15 mouse cellular contexts compared by ENCODE assay signal in the genomic region with DNA sequence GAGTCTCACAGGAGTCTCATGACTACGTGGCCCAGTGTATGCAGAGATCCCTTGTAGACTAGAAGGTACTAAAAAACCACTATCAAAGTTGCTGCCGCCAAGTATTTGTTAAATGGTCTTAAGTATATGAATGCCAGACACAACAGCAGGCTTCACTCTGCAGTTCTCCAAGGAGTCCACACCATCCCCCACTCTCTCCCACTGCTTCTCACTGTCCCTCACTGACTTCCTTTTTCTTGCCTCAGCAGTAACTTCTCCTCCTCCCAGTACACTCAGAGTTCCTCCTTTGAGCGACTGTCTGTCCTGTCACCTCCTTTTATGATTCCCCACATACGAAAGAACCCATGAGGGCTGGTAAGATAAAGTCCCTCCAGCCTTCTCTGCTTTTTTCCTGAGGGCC.
DNase-seq lines count a peak whose midpoint lies in the region; ATAC-seq and TF ChIP-seq lines count a peak whose summit lies in the region.
"Had no signal": no experiment of that assay in that cellular context is flagged by ENCODE, and none has a peak within 500 bp of the region (broad histone marks: within the 10 kb centered on the region; RNA-seq: fewer than 3 reads in every experiment).

No protein-coding gene starts in this region.

- no peaks in the 10 kb centered on the region for H3K27me3 ChIP-seq in kidney, embryonic 14.5 days (ENCODE audit: control insufficient read depth, insufficient read depth, low read length)
- H3K27me3 ChIP-seq in lung, postnatal 0 days (replicated peaks; ENCODE audit: insufficient read depth, low read length): no peaks in the 10 kb centered on the region
- no peaks in the 10 kb centered on the region for H3K27me3 ChIP-seq in intestine, embryonic 16.5 days (replicated peaks; ENCODE audit: control insufficient read depth, insufficient read depth, low read length)
- H3K27me3 ChIP-seq: forebrain, embryonic 12.5 days; heart, embryonic 13.5 days; limb, embryonic 15.5 days; midbrain, embryonic 12.5 days had no signal

- H3K4me2 ChIP-seq in kidney, embryonic 14.5 days (replicated peaks; ENCODE audit: low read depth, low read length): no peak overlapping the region
- H3K4me2 ChIP-seq in lung, postnatal 0 days (replicated peaks; ENCODE audit: low read depth, low read length): no peak overlapping the region
- H3K4me2 ChIP-seq in intestine, embryonic 16.5 days (ENCODE audit: low read depth, low read length): no peak overlapping the region
- H3K4me2 ChIP-seq: forebrain, embryonic 12.5 days; heart, embryonic 13.5 days; limb, embryonic 15.5 days; midbrain, embryonic 12.5 days had no signal

- H3K4me3 ChIP-seq in kidney, embryonic 14.5 days (ENCODE audit: low read length): no peak overlapping the region
- no peak overlapping the region for H3K4me3 ChIP-seq in lung, postnatal 0 days (ENCODE audit: low read depth, low read length)
- no peak overlapping the region for H3K4me3 ChIP-seq in intestine, embryonic 16.5 days (ENCODE audit: low read length)
- H3K4me3 ChIP-seq: forebrain, embryonic 12.5 days; heart, embryonic 13.5 days; limb, embryonic 15.5 days; midbrain, embryonic 12.5 days; myocyte had no signal

- no peak for TF ChIP-seq EP300 in lung, postnatal 0 days (IDR thresholded peaks at IDR 0.05)

- H3K9ac ChIP-seq in kidney, embryonic 14.5 days (ENCODE audit: low read depth, low read length): no peak overlapping the region
- H3K9ac ChIP-seq in lung, postnatal 0 days (replicated peaks; ENCODE audit: low read depth): no peak overlapping the region
- no peak overlapping the region for H3K9ac ChIP-seq in intestine, embryonic 16.5 days (ENCODE audit: low read depth, low read length)
- H3K9ac ChIP-seq: forebrain, embryonic 12.5 days; heart, embryonic 13.5 days; limb, embryonic 15.5 days; midbrain, embryonic 12.5 days had no signal

- H3K9me3 ChIP-seq in kidney, embryonic 14.5 days (ENCODE audit: control insufficient read depth, low read length): no peaks in the 10 kb centered on the region
- H3K9me3 ChIP-seq in lung, postnatal 0 days (ENCODE audit: low read length): no peaks in the 10 kb centered on the region
- no peaks in the 10 kb centered on the region for H3K9me3 ChIP-seq in intestine, embryonic 16.5 days (ENCODE audit: control insufficient read depth, low read length)
- H3K9me3 ChIP-seq: forebrain, embryonic 12.5 days; heart, embryonic 13.5 days; limb, embryonic 15.5 days; midbrain, embryonic 12.5 days had no signal

- DNase-seq in kidney, postnatal 10 days: peak; percentile 69
- peak; percentile 27 for DNase-seq in MEL-GATA-1-ER (ENCODE audit: extremely low read depth, low read depth)
- peak; percentile 56 for DNase-seq in lung, postnatal 0 days (ENCODE audit: low spot score)
- no peak for DNase-seq in left cerebral cortex, adult 9 months (ENCODE audit: low spot score in 2 of 2)
- DNase-seq: cerebellum, adult 11-12 months; right cerebral cortex, adult 18-20 months had no signal

- no peaks in the 10 kb centered on the region for H3K4me1 ChIP-seq in kidney, embryonic 14.5 days (ENCODE audit: control insufficient read depth, insufficient read depth, low read length)
- H3K4me1 ChIP-seq in lung, postnatal 0 days (ENCODE audit: insufficient read depth, low read depth, low read length): no peaks in the 10 kb centered on the region
- no peaks in the 10 kb centered on the region for H3K4me1 ChIP-seq in intestine, embryonic 16.5 days (ENCODE audit: control insufficient read depth, insufficient read depth, low read length)
- H3K4me1 ChIP-seq: forebrain, embryonic 12.5 days; limb, embryonic 15.5 days; midbrain, embryonic 12.5 days had no signal

- no peak for TF ChIP-seq CTCF in lung, postnatal 0 days (IDR thresholded peaks at IDR 0.05)

- no peaks in the 10 kb centered on the region for H3K36me3 ChIP-seq in kidney, embryonic 14.5 days (ENCODE audit: control insufficient read depth, insufficient read depth, low read length)
- H3K36me3 ChIP-seq in lung, postnatal 0 days (ENCODE audit: insufficient read depth, low read length): no peaks in the 10 kb centered on the region
- no peaks in the 10 kb centered on the region for H3K36me3 ChIP-seq in intestine, embryonic 16.5 days (ENCODE audit: control insufficient read depth, insufficient read depth, low read length)
- H3K36me3 ChIP-seq: forebrain, embryonic 12.5 days; heart, embryonic 13.5 days; limb, embryonic 15.5 days; midbrain, embryonic 12.5 days had no signal

- ATAC-seq in kidney, embryonic 14.5 days (ENCODE audit: low FRiP score, low TSS enrichment): no peak
- ATAC-seq in common myeloid progenitor, adult 5-6 weeks (replicated peaks; ENCODE audit: low read depth, poor library complexity, severe bottlenecking): peak; percentile 99
- ATAC-seq in lung, postnatal 0 days: no peak; the same call in 1 of the 2 replicates
- no peak for ATAC-seq in intestine, embryonic 16.5 days
- ATAC-seq: hindbrain, embryonic 16.5 days had no signal

- WGBS in kidney, embryonic 14.5 days: 47% methylated on average over 4 of the region's 4 CpGs
- 34% methylated on average over 4 of the region's 4 CpGs for WGBS in lung, postnatal 0 days
- 45% methylated on average over 4 of the region's 4 CpGs for WGBS in intestine, embryonic 16.5 days

- H3K27ac ChIP-seq in kidney, embryonic 14.5 days (ENCODE audit: low read depth, low read length): no peak overlapping the region
- H3K27ac ChIP-seq in lung, postnatal 0 days (ENCODE audit: low read length): no peak overlapping the region
- no peak overlapping the region for H3K27ac ChIP-seq in intestine, embryonic 16.5 days (ENCODE audit: low read length)
- H3K27ac ChIP-seq: forebrain, embryonic 12.5 days; heart, embryonic 13.5 days; limb, embryonic 15.5 days; midbrain, embryonic 12.5 days had no signal

Comparison
In these comparisons a context has a peak if more than half of its experiments do, and no peak if none do; other contexts are left out.
1. DNase-seq: peak in kidney, postnatal 10 days (single experiment), MEL-GATA-1-ER (single experiment) and lung, postnatal 0 days (single experiment); none in left cerebral cortex, adult 9 months (0 of 2).